Mouse (Mus musculus) liver, postnatal 0 days (tissue): ENCODE measurements around the gene St6galnac3.

ENCODE experiments used
- CTCF ChIP-seq: sonication (generic); IDR thresholded peaks from 2 replicates; pipeline ENCODE4 v1.5.1; 2016; ENCODE audit warnings: antibody characterized with exemption, low read depth
- EP300 ChIP-seq: IDR thresholded peaks from 2 replicates; pipeline ENCODE4 v1.6.1; 2016; ENCODE audit warnings: antibody characterized with exemption, low read depth, mild to moderate bottlenecking

DNA sequence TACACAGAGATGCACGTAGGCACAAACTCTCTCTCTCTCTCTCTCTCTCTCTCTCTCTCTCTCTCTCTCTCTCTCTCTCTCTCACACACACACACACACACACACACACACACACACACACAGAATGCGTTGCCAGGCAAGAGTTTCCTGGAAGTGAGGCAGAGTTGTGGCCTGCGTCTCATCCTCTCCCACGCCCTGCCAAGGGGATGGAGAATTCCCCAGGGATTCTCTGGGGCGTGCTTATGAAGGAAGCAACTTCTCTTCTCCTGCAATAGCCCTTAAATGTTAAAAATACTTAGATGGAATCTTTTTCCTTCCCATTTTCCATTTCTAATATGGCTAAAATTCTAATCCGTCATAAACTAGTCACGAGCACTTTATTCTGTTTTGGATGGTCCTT, 305.6 kb downstream of the St6galnac3 start:
- TF ChIP-seq CTCF (no peak), EP300 (no peak)
